Mouse (Mus musculus) E14TG2a.4 (cell line): ENCODE measurements around the gene Dcaf10.
"Not testable (repeated sequence)": the region's sequence is repeated elsewhere in the genome, so short reads cannot be mapped to it uniquely, and the experiment has no call there.

ENCODE experiments used
- CTCF ChIP-seq: conservative IDR thresholded peaks from 2 replicates; pipeline ENCODE4 v1.5.1; 2014; ENCODE audit warnings: low read length
- NANOG ChIP-seq: IDR thresholded peaks from 2 replicates; pipeline ENCODE4 v1.6.1; 2014; ENCODE audit warnings: borderline replicate concordance, low read length, mixed read lengths

DNA sequence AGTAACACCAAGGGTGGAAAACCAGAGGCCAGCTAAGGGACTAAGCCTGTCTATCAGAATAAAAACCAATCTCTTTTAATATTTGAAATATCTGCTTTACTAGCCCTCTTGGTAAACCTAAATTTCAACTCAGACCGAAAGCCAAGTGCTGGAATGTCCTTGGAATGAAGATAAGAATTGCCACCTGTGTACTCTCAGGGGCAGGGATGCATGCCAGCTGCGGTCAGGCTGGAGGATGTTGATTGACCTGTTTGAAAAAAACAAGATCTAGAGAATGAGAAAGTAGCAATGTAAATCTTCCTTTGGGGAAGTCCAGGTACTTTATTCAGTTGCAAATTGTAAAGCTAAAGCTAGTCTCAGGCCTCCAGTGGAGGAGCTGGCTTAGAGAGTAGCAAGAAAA lies 40.2 kb downstream of the Dcaf10 start:
- TF ChIP-seq CTCF, NANOG: not testable (repeated sequence)
